Mouse (Mus musculus) lung, adult 2 months (tissue): Measurements from ENCODE around the gene Crip1.

Source experiments
- CTCF ChIP-seq: fragments of 200-500 bp; IDR thresholded peaks from 2 replicates; pipeline ENCODE4 v1.5.1; 2011; ENCODE audit warnings: mild to moderate bottlenecking, low read length, control low read depth; ENCODE audit not compliant: insufficient read depth
- POLR2A ChIP-seq: fragments of 200-500 bp; IDR thresholded peaks from 2 replicates; pipeline ENCODE4 v1.6.1; 2011; ENCODE audit warnings: low read depth, mild to moderate bottlenecking, control low read depth, low read length, borderline replicate concordance; ENCODE audit errors: extremely low read depth

GRCm38 (mm10) chr12:113097749-113098281 is 48.3 kb upstream of the Crip1 start, which contains the start of gene Mta1:
- TF ChIP-seq CTCF (no peak), POLR2A (peak; percentile 26; the same call in 1 of the 2 replicates)
